Mouse (Mus musculus) brain, embryonic 14.5 days (tissue): ENCODE measurements at regions not wholly inside any gene's neighbourhood (a gene's known extent, or its start where the extent isn't known, plus 50 kb on each side); places are given as distances from the start of the nearest gene placed in this dataset.
A peak's percentile ranks its signal among the peaks of the same experiment; 100 is the strongest.

ENCODE experiments used
- DNase-seq: peaks from one replicate; pipeline ENCODE4 v3.0.0-alpha.2; 2011; ENCODE audit warnings: low read depth
- CTCF ChIP-seq: fragments of 200-500 bp; IDR thresholded peaks from 2 replicates; pipeline ENCODE4 v1.5.1; 2012; ENCODE audit warnings: inconsistent platforms, mild to moderate bottlenecking, moderate library complexity, borderline replicate concordance; ENCODE audit not compliant: insufficient read depth, insufficient read length; ENCODE audit errors: extremely low read depth
- POLR2A ChIP-seq: fragments of 200-500 bp; IDR thresholded peaks from 2 replicates; pipeline ENCODE4 v1.6.1; 2012; ENCODE audit warnings: mild to moderate bottlenecking, inconsistent platforms, borderline replicate concordance; ENCODE audit not compliant: poor library complexity, insufficient read depth, insufficient read length, severe bottlenecking; ENCODE audit errors: extremely low read depth

DNA sequence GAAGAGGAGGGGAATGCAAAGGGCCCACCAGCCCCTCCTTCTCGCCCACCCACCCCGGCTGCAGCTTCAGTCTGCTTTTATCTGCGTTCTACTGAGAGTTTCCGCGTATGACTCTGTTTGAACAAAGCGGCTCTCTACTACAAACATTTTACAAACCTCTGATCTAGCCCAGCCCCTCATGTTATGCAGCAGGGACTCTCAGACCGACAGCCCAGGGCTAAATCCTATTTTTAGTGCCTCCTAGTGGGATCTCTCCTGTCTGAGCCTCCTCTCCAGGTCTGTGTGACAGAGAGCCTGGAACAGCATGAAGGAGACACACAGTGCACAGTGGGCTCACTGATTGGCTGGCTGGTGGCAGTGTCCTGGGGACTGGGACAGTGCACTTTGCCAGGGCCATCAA, 145.7 kb upstream of the Igsf21 start:
- TF ChIP-seq CTCF = no peak
- DNase-seq = peak; percentile 58

DNA sequence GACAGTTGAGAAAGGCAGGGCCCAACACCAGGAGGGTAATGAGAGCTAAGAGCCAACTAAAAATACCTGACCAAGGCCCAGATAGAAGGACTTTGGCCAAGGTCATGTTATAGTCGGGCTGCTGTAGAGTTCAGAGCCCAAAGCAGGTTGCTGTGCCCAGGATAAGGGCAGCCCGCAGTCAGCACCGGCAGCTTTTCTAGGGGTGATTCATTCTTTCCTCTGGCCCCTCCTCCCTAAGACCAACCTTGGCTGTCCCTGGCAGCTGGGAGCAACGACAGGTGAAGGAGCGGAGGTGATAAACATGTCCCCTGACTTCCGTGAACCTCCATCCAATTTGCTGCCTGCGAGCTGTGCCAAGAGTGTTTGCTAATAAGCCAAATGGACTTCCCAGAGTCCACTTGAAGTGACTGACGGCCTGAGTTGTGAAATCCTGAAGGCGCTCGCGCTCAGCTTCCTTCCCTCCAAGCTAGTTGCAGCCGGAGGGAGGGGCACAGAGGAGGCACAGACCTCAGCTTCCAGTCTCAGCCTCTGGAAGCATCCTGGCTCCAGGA, 144.2 kb upstream of the Igsf21 start:
- no peak for TF ChIP-seq POLR2A
- TF ChIP-seq CTCF = no peak
- DNase-seq = no peak

DNA sequence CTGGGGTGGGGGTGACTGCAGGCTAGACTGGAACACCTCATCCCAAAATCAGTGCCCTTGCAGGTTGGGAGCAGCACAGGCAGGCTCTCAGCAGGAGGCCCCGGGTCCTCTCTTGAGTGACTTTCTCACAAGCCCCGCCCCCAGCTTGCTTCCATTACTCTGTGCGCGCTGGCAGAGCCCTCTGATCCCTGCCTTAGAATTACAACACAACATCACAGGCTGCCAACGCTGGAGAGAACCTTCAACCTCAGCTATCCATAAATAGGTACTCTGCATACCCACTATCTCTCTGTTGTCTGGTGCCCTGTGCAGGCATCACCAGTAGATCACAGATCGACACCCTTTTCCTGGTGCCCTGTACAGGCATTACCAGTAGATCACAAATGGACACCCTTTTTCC, 139.1 kb upstream of the Igsf21 start:
- no peak for DNase-seq
- no peak for TF ChIP-seq CTCF
- no peak for TF ChIP-seq POLR2A

DNA sequence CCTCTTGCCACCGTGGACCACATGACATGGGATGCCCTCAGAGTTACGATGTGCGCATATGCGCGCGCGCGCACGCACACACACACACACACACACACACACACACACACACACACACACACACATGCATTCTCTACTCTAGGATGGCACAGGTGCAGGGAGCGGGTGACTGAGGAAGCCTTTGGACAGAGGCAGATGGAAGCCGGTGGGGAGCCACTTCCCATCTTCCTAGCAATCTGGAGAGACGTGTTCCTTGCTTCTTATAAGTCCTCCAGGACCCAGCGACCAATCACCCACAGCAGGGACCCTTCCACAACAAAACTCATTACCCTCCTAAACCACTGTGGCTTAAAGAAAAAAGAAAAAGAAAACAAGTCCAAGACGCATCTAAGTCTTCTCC, 138.6 kb upstream of the Igsf21 start:
- no peak for DNase-seq

DNA sequence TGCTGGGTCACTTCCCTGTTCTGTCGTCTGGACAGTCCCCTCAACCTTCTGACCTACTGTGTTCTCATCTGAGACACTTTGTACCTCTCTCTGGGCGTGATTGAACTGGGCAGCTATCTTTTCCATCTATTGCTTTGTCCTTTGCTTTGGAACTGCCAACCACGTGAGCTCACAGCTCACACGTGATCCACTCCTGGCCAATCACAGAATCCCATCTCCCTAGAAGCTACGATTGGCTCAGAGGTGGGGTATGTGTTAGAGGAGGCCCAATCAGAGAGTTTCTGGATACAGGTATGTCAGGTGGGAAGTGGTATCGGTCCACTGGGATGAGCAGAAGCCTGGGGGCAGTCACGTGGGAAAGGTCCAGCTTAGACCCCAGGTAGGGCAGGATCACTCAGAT, 137.0 kb upstream of the Igsf21 start:
- TF ChIP-seq POLR2A (no peak), CTCF (no peak)
- no peak for DNase-seq

More for the DNA sequence above, 138.6 kb upstream of the Igsf21 start:
- TF ChIP-seq POLR2A (no peak), CTCF (no peak)

DNA sequence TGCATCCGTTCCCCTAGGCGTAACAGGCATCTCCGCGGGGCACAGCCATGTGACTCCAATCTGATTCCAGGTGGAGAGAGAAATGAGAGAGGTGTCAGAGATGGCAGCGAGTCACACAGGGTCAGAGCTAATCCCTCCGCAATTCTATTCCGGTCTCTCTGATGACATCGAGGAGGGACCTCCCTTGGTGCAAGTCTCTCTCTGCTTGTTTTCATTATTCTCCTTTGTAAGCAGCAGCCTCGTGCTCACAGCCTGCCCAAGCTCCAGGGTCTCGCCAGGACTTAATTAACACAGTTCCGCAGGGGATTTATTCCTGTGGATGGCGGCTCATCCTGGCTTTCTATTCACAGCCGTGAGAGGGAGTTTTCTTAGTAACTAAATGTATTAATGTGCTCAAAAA, 134.1 kb upstream of the Igsf21 start:
- peak; percentile 89 for DNase-seq
- TF ChIP-seq POLR2A (no peak), CTCF (no peak)

DNA sequence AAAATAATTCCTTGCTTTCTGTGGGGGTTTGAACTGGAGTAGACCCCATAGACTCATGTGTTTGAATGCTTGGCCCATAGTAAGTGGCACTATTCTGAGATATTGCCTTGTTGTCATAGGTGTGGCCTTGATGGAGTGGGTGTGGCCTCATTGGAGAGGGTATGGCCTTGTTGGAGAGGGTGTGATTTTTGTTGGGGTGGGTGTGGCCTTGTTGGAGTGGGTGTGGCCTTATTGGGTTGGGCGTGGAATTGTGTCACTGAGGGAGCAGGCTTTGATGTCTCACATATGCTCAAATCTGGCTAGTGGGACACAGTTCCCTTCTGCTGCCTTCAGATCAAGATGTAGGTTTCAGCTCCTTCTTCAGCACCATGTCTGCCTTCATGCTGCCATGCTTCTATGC, 131.4 kb upstream of the Igsf21 start:
- no peak for TF ChIP-seq CTCF
- no peak for DNase-seq

DNA sequence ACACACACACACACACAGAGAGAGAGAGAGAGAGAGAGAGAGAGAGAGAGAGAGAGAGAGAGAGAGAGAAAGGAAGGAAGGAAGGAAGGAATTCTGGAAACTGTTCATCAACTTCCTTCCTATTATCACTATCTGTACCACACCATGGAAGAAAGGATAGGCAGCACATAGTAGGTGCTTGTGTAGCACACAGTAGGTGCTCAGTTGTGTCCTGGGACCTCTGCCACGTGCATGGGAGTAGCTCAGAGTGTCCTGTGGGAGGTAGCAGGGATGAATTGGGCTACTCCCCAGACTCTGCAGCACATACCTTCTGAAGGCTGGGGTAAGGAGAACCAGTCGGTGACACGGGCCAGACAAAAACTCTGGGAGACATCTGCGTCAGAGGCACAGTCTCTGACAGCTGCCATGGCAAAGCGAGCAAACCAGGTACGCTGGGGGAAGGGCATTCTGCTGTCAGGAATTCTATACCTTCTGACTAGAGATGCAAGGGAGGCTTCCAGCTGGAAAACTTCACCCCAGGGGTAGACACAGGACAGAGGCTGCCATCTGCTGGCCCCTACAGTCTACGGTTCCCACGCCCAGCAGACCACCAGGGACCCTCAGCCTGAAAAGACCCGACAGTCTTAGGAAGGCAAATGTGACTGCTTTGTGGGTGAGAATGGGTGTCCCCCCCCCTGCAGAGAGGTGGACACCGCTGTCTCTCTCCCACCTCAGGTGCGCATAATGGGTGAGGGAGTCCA, 126.2 kb upstream of the Igsf21 start:
- TF ChIP-seq POLR2A (no peak), CTCF (peak; percentile 64)
- DNase-seq = peak; percentile 71

DNA sequence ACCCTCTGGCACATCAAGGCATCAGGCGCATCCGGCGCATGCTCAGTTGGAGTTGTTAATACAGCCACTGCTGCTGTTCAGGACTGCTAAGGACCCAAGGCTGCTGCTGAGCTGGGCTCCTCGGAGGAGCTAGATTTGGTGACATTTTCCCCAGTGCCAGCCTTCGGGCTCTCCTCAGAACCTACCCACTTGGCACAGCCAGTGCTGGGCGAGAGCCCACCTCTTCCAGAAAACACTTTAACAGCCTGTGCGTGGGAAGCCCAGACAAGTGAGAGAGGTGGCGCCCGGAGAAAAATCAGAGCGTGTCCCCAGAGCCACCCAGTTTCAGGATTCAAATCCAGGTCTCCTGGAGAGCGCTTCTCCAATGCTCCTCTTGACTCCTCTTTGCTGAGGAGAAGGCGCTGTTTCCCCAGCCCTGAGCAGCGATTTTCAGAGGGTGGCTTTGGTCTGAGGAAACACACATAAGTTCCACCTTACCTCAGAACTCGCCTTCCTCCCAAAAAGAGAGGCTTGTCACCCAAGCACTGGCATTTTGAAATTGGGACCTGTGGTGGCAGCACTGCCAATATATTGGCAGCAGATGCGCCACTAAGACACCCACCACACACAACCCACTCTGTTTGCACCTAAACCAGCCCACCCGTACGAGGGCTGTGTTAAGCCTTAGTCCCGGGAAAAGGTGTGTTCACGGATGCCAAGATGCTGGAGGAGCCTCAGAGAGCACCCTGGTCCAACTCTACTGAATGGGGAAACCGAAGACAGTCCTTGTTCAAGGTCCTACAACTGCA, 125.0 kb upstream of the Igsf21 start:
- TF ChIP-seq POLR2A (no peak), CTCF (no peak)
- DNase-seq = no peak

DNA sequence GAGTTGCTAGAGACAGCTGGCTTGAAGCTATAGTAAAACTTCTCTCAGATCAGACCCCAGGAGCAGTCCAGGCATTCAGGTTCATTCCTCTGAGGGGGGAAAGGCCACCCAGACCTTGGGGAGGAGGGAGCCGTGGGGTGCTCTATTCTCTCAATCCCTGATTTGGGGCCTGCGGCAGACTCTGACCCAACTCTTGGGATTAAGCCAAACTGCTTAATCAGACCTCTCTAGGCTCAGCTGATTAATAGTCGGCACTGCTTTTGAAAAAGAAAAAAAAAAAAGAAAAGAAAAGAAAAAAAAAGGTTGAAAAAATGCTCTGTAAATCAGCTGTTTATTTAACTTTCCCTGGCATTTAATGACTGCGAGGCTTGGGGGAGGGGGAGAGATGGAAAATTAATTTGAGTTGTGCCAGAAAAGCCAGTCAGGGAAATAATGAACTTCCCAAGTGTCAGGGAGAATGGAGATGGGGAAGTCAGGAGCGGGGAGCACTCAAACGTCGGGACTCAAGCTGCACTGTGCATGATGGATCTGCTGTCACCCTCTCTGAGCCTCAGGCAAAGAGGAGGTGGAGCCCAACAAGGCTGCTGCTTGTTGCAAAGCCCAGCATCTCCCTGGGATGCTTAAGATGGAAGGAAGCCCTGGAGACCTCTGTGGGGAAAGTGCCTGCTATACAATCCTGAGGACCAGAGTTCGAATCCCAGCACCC, 120.5 kb upstream of the Igsf21 start:
- peak; percentile 88 for DNase-seq
- TF ChIP-seq CTCF = no peak
- TF ChIP-seq POLR2A = no peak

DNA sequence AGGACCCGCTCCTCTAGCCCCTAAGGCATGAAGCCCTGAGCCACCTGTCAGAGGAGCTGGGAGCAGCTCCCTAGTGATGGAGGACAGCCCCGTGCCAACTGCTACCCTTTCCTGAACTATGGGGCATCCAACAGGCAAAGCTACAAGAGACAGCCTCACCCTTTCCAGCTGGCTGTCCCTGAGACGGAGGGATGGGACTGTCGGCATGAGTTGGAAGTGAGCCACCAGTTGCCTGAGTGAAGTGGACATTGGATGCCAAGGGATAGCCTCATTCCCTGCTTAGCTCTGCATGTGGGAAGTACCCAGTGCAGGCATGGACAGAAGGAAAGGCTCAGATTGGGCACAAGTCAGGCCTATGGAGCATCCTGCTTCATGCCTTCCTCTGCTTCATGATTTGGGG, 112.3 kb upstream of the Igsf21 start:
- DNase-seq = no peak
- TF ChIP-seq POLR2A (no peak), CTCF (no peak)
